17 mouse cellular contexts compared by ENCODE assay signal in genomic region chr2:122531290-122531689, GRCm38 (mm10). TPM values are rescaled to one million over a fixed set of nuclear protein-coding genes. Genes with fewer than 3 reads are reported as not detected.
DNase-seq lines count a peak whose midpoint lies in the region; ATAC-seq lines count a peak whose summit lies in the region.
"Had no signal": no experiment of that assay in that cellular context is flagged by ENCODE, and none has a peak within 500 bp of the region (broad histone marks: within the 10 kb centered on the region; RNA-seq: fewer than 3 reads in every experiment).

No protein-coding gene starts in this region.

- DNase-seq in embryonic facial prominence, embryonic 14.5 days (ENCODE audit: low spot score): peak; percentile 7
- no peak for DNase-seq in embryonic facial prominence, embryonic 10.5 days (ENCODE audit: low spot score)
- DNase-seq in midbrain, embryonic 10.5 days (ENCODE audit: low spot score): no peak
- DNase-seq in kidney, postnatal 25 days: no peak
- DNase-seq in kidney, adult 18-20 months: no peak
- DNase-seq: heart, adult 2 months; heart, postnatal 4 days; liver, postnatal 0 days had no signal

- H3K27me3 ChIP-seq in embryonic facial prominence, embryonic 14.5 days (replicated peaks; ENCODE audit: control insufficient read depth, insufficient read depth, low read length): no peaks in the 10 kb centered on the region
- no peaks in the 10 kb centered on the region for H3K27me3 ChIP-seq in embryonic facial prominence, embryonic 10.5 days (replicated peaks; ENCODE audit: low read depth, poor library complexity, severe bottlenecking)
- no peaks in the 10 kb centered on the region for H3K27me3 ChIP-seq in midbrain, embryonic 13.5 days
- no peaks in the 10 kb centered on the region for H3K27me3 ChIP-seq in midbrain, embryonic 10.5 days (ENCODE audit: low read depth, poor library complexity, severe bottlenecking)
- no peaks in the 10 kb centered on the region for H3K27me3 ChIP-seq in forebrain, embryonic 16.5 days (replicated peaks; ENCODE audit: control insufficient read depth, insufficient read depth, low read length)
- no peaks in the 10 kb centered on the region for H3K27me3 ChIP-seq in midbrain, embryonic 16.5 days (ENCODE audit: control insufficient read depth, insufficient read depth, low read depth, low read length)
- H3K27me3 ChIP-seq: embryonic facial prominence, embryonic 12.5 days had no signal

- H3K9me3 ChIP-seq in embryonic facial prominence, embryonic 14.5 days (ENCODE audit: control insufficient read depth, low read length): no peaks in the 10 kb centered on the region
- no peaks in the 10 kb centered on the region for H3K9me3 ChIP-seq in embryonic facial prominence, embryonic 10.5 days
- no peaks in the 10 kb centered on the region for H3K9me3 ChIP-seq in midbrain, embryonic 13.5 days
- no peaks in the 10 kb centered on the region for H3K9me3 ChIP-seq in midbrain, embryonic 10.5 days (replicated peaks)
- no peaks in the 10 kb centered on the region for H3K9me3 ChIP-seq in forebrain, embryonic 16.5 days (ENCODE audit: control insufficient read depth, low read length)
- no peaks in the 10 kb centered on the region for H3K9me3 ChIP-seq in midbrain, embryonic 16.5 days (replicated peaks; ENCODE audit: control insufficient read depth, low read length, poor library complexity, severe bottlenecking)
- H3K9me3 ChIP-seq: embryonic facial prominence, embryonic 12.5 days had no signal

- H3K27ac ChIP-seq in embryonic facial prominence, embryonic 14.5 days (replicated peaks; ENCODE audit: low read depth, low read length): no peak overlapping the region
- H3K27ac ChIP-seq in embryonic facial prominence, embryonic 10.5 days (replicated peaks): no peak overlapping the region
- H3K27ac ChIP-seq in midbrain, embryonic 13.5 days: peak overlapping the region; percentile 0; the same call in 1 of the 2 replicates
- no peak overlapping the region for H3K27ac ChIP-seq in midbrain, embryonic 10.5 days (replicated peaks)
- no peak overlapping the region; the same call in 1 of the 2 replicates for H3K27ac ChIP-seq in forebrain, embryonic 16.5 days (ENCODE audit: low read length)
- peak overlapping the region; percentile 77 for H3K27ac ChIP-seq in midbrain, embryonic 16.5 days (ENCODE audit: low read length)
- H3K27ac ChIP-seq: embryonic facial prominence, embryonic 12.5 days; heart, adult 2 months; macrophage had no signal

- 71% methylated on average over 7 of the region's 7 CpGs for WGBS in embryonic facial prominence, embryonic 14.5 days
- WGBS in embryonic facial prominence, embryonic 10.5 days: 86% methylated on average over 7 of the region's 7 CpGs
- WGBS in midbrain, embryonic 13.5 days: 79% methylated on average over 7 of the region's 7 CpGs
- 90% methylated on average over 7 of the region's 7 CpGs for WGBS in midbrain, embryonic 10.5 days
- 49% methylated on average over 7 of the region's 7 CpGs for WGBS in forebrain, embryonic 16.5 days
- 57% methylated on average over 7 of the region's 7 CpGs for WGBS in midbrain, embryonic 16.5 days

- ATAC-seq in embryonic facial prominence, embryonic 14.5 days (ENCODE audit: low read depth): no peak
- no peak for ATAC-seq in midbrain, embryonic 13.5 days
- peak; percentile 80 for ATAC-seq in forebrain, embryonic 16.5 days
- ATAC-seq in midbrain, embryonic 16.5 days: peak; percentile 63; the same call in 1 of the 2 replicates
- ATAC-seq: liver, postnatal 0 days had no signal

- H3K4me3 ChIP-seq in embryonic facial prominence, embryonic 14.5 days (ENCODE audit: low read depth, low read length): no peak overlapping the region
- no peak overlapping the region for H3K4me3 ChIP-seq in embryonic facial prominence, embryonic 10.5 days
- H3K4me3 ChIP-seq in midbrain, embryonic 13.5 days (replicated peaks): no peak overlapping the region
- H3K4me3 ChIP-seq in midbrain, embryonic 10.5 days: no peak overlapping the region
- H3K4me3 ChIP-seq in forebrain, embryonic 16.5 days (replicated peaks; ENCODE audit: low read length): no peak overlapping the region
- no peak overlapping the region for H3K4me3 ChIP-seq in midbrain, embryonic 16.5 days (ENCODE audit: low read depth, low read length)
- H3K4me3 ChIP-seq: embryonic facial prominence, embryonic 12.5 days; heart, adult 2 months had no signal

- H3K4me1 ChIP-seq in embryonic facial prominence, embryonic 14.5 days (ENCODE audit: control insufficient read depth, insufficient read depth, low read length): no peaks in the 10 kb centered on the region
- no peaks in the 10 kb centered on the region for H3K4me1 ChIP-seq in embryonic facial prominence, embryonic 10.5 days
- no peaks in the 10 kb centered on the region for H3K4me1 ChIP-seq in midbrain, embryonic 13.5 days (replicated peaks)
- no peaks in the 10 kb centered on the region for H3K4me1 ChIP-seq in midbrain, embryonic 10.5 days
- peaks cover 11% of the 10 kb centered on the region for H3K4me1 ChIP-seq in forebrain, embryonic 16.5 days (replicated peaks; ENCODE audit: control insufficient read depth, insufficient read depth, low read length)
- H3K4me1 ChIP-seq in midbrain, embryonic 16.5 days (ENCODE audit: control insufficient read depth, insufficient read depth, low read length): no peaks in the 10 kb centered on the region
- H3K4me1 ChIP-seq: embryonic facial prominence, embryonic 12.5 days had no signal

- H3K9ac ChIP-seq in embryonic facial prominence, embryonic 14.5 days (ENCODE audit: low read depth, low read length): no peak overlapping the region
- H3K9ac ChIP-seq in midbrain, embryonic 13.5 days (replicated peaks): no peak overlapping the region
- no peak overlapping the region for H3K9ac ChIP-seq in forebrain, embryonic 16.5 days (replicated peaks; ENCODE audit: low read depth, low read length)
- H3K9ac ChIP-seq in midbrain, embryonic 16.5 days (ENCODE audit: low read depth, low read length): no peak overlapping the region
- H3K9ac ChIP-seq: embryonic facial prominence, embryonic 12.5 days; liver, postnatal 0 days had no signal

- H3K4me2 ChIP-seq in embryonic facial prominence, embryonic 14.5 days (ENCODE audit: low read depth, low read length): no peak overlapping the region
- no peak overlapping the region for H3K4me2 ChIP-seq in midbrain, embryonic 13.5 days (replicated peaks)
- H3K4me2 ChIP-seq in forebrain, embryonic 16.5 days (ENCODE audit: low read length): peak overlapping the region; percentile 15; the same call in 1 of the 2 replicates
- H3K4me2 ChIP-seq in midbrain, embryonic 16.5 days (ENCODE audit: low read length): peak overlapping the region; percentile 16; the same call in 1 of the 2 replicates
- H3K4me2 ChIP-seq: embryonic facial prominence, embryonic 12.5 days had no signal

- H3K36me3 ChIP-seq in embryonic facial prominence, embryonic 14.5 days (ENCODE audit: control insufficient read depth, insufficient read depth, low read length): no peaks in the 10 kb centered on the region
- no peaks in the 10 kb centered on the region for H3K36me3 ChIP-seq in embryonic facial prominence, embryonic 10.5 days (replicated peaks)
- H3K36me3 ChIP-seq in midbrain, embryonic 13.5 days: no peaks in the 10 kb centered on the region
- H3K36me3 ChIP-seq in midbrain, embryonic 10.5 days: no peaks in the 10 kb centered on the region
- no peaks in the 10 kb centered on the region for H3K36me3 ChIP-seq in forebrain, embryonic 16.5 days (ENCODE audit: control insufficient read depth, insufficient read depth)
- H3K36me3 ChIP-seq in midbrain, embryonic 16.5 days (ENCODE audit: control insufficient read depth, insufficient read depth, low read length): no peaks in the 10 kb centered on the region
- H3K36me3 ChIP-seq: embryonic facial prominence, embryonic 12.5 days had no signal

RNA-seq across cellular contexts. Expression of gene Gm14085, which starts 46.5 kb away (rescaled TPM):
- not detected in 2 replicates for polyA plus RNA-seq in embryonic facial prominence, embryonic 14.5 days (2014; fragmentation: Nextera tagmentation; extraction: Ambion mirVana)
- not detected in 2 replicates for polyA plus RNA-seq in embryonic facial prominence, embryonic 10.5 days (2016; fragmentation: Nextera tagmentation; extraction: Ambion mirVana)
- polyA plus RNA-seq in midbrain, embryonic 13.5 days (2015; fragmentation: Nextera tagmentation; extraction: Ambion mirVana): not detected in 2 replicates
- not detected in 2 replicates for polyA plus RNA-seq in midbrain, embryonic 10.5 days (2016; fragmentation: Nextera tagmentation; extraction: Ambion mirVana)
- polyA plus RNA-seq in forebrain, embryonic 16.5 days (2015; fragmentation: Nextera tagmentation; extraction: Ambion mirVana): not detected in 2 replicates
- polyA plus RNA-seq in midbrain, embryonic 16.5 days (2015; fragmentation: Nextera tagmentation; extraction: Ambion mirVana): 0.06 TPM in 1 of 2 replicates, not detected in the other
- polyA plus RNA-seq: C2C12; embryonic facial prominence, embryonic 12.5 days; limb, embryonic 11.5 days; stomach, embryonic 14.5 days; urinary bladder, adult 2 months had no signal

Comparison
In these comparisons a context has a peak if more than half of its experiments do, and no peak if none do; other contexts are left out.
1. ATAC-seq: peak in forebrain, embryonic 16.5 days (single experiment) and midbrain, embryonic 16.5 days (single experiment); none in embryonic facial prominence, embryonic 14.5 days (single experiment) and midbrain, embryonic 13.5 days (single experiment).
2. H3K27ac ChIP-seq: peak in midbrain, embryonic 13.5 days (single experiment) and midbrain, embryonic 16.5 days (single experiment); none in embryonic facial prominence, embryonic 14.5 days (single experiment), embryonic facial prominence, embryonic 10.5 days (single experiment), midbrain, embryonic 10.5 days (single experiment) and forebrain, embryonic 16.5 days (single experiment).
3. H3K4me2 ChIP-seq: peak in forebrain, embryonic 16.5 days (single experiment) and midbrain, embryonic 16.5 days (single experiment); none in embryonic facial prominence, embryonic 14.5 days (single experiment) and midbrain, embryonic 13.5 days (single experiment).